Mouse (Mus musculus) hindbrain, postnatal 0 days (tissue): ENCODE data around the gene Rsu1. TPM values are rescaled to one million over a fixed set of nuclear protein-coding genes. Genes with fewer than 3 reads are reported as not detected.

Source experiments
- ATAC-seq: fragments of 200-750 bp; cut with Nextera tagmentation; 2 replicates; pipeline ENCODE4 v1.8.0; 2017; ENCODE audit warnings: mild to moderate bottlenecking, moderate TSS enrichment, moderate library complexity
- DNase-seq: peaks from one replicate; pipeline ENCODE4 v3.0.0-alpha.2; 2015; ENCODE audit warnings: low spot score
- H3K27ac ChIP-seq: fragments of 300-500 bp; sonication (generic); 2 replicates; pipeline ENCODE4 v1.5.1; 2014; ENCODE audit warnings: mild to moderate bottlenecking
- H3K27me3 ChIP-seq: fragments of 300-500 bp; sonication (generic); 2 replicates; pipeline ENCODE4 v1.6.1; 2014; ENCODE audit warnings: low read length, mixed read lengths; ENCODE audit not compliant: insufficient read depth
- H3K36me3 ChIP-seq: fragments of 300-500 bp; sonication (generic); 2 replicates; pipeline ENCODE4 v1.6.1; 2014; ENCODE audit warnings: low read length, mixed read lengths; ENCODE audit not compliant: insufficient read depth
- H3K4me1 ChIP-seq: fragments of 300-500 bp; sonication (generic); 2 replicates; pipeline ENCODE4 v1.6.1; 2014; ENCODE audit warnings: antibody characterized with exemption, low read length, mixed read lengths; ENCODE audit not compliant: insufficient read depth
- H3K4me2 ChIP-seq: fragments of 300-500 bp; sonication (generic); 2 replicates; pipeline ENCODE4 v1.6.1; 2014; ENCODE audit warnings: low read depth, mild to moderate bottlenecking, low read length, moderate library complexity, mixed read lengths
- H3K4me3 ChIP-seq: fragments of 300-500 bp; sonication (generic); 2 replicates; pipeline ENCODE4 v1.5.1; 2014; ENCODE audit warnings: low read length
- H3K9ac ChIP-seq: fragments of 300-500 bp; sonication (generic); replicated peaks from 2 replicates; pipeline ENCODE4 v1.6.1; 2014; ENCODE audit warnings: mild to moderate bottlenecking, low read length, moderate library complexity, mixed read lengths
- H3K9me3 ChIP-seq: fragments of 300-500 bp; sonication (generic); 2 replicates; pipeline ENCODE4 v1.6.1; 2016; ENCODE audit warnings: low read length, mixed read lengths
- CTCF ChIP-seq: IDR thresholded peaks from 2 replicates; pipeline ENCODE4 v1.5.1; 2016; ENCODE audit warnings: antibody characterized with exemption, control low read depth, low read depth
- WGBS: fragments of 180-500 bp; shearing (Covaris S2); extraction: QIAGEN DNeasy Blood & Tissue Kit; methylation state at CpG from one replicate; pipeline ENCODE4 v1.1.7; 2014; 5-methylcytosine and 5-hydroxymethylcytosine counted together
- polyA plus RNA-seq: library from polyadenylated mRNA; unstranded; fragments of >200 nt; fragmentation: Nextera tagmentation; extraction: Ambion mirVana; gene quantifications from 2 replicates; pipeline ENCODE4 v1.2.1, GENCODE M21; 2015
- total RNA-seq: library from RNA; depleted of rRNA; stranded (reverse); fragments of >200 nt; gene quantifications from 2 replicates; pipeline ENCODE4 v1.2.3, GENCODE M21; 2014

Rsu1 gene
- total and polyA plus RNA-seq, 2 experiments from 2014 or later = 95.7 to 98.6 TPM

GRCm38 (mm10) chr2:13120461-13120860, 150.8 kb downstream of the Rsu1 start:
- TF ChIP-seq CTCF = no peak
- DNase-seq (no peak), ATAC-seq (no peak)
- Histone ChIP-seq H3K4me1 (no peaks in the 10 kb centered on the region), H3K27me3 (no peaks in the 10 kb centered on the region), H3K4me2 (no peak overlapping the region), H3K4me3 (no peak overlapping the region), H3K9me3 (no peaks in the 10 kb centered on the region), H3K27ac (no peak overlapping the region), H3K9ac (no peak overlapping the region), H3K36me3 (no peaks in the 10 kb centered on the region)
- 85% methylated on average over 5 of the region's 5 CpGs for WGBS

GRCm38 (mm10) chr2:13117896-13118295, 153.3 kb downstream of the Rsu1 start:
- ATAC-seq = no peak
- no peak for DNase-seq
- WGBS = 71% methylated on average over 4 of the region's 4 CpGs

GRCm38 (mm10) chr2:13106531-13106930, 164.7 kb downstream of the Rsu1 start:
- no peaks in the 10 kb centered on the region for H3K36me3 ChIP-seq
- H3K4me3 ChIP-seq = no peak overlapping the region
- DNase-seq (no peak), ATAC-seq (no peak)
- H3K9me3 ChIP-seq = no peaks in the 10 kb centered on the region
- TF ChIP-seq CTCF = no peak
- H3K4me2 ChIP-seq = no peak overlapping the region
- WGBS = 13% methylated on average over 4 of the region's 4 CpGs
- no peak overlapping the region for H3K27ac ChIP-seq
- H3K27me3 ChIP-seq = no peaks in the 10 kb centered on the region
- no peaks in the 10 kb centered on the region for H3K4me1 ChIP-seq
- no peak overlapping the region for H3K9ac ChIP-seq

More at GRCm38 (mm10) chr2:13117896-13118295, 153.3 kb downstream of the Rsu1 start:
- Histone ChIP-seq H3K9me3 (no peaks in the 10 kb centered on the region), H3K4me3 (no peak overlapping the region), H3K9ac (no peak overlapping the region), H3K4me2 (no peak overlapping the region), H3K27me3 (no peaks in the 10 kb centered on the region), H3K4me1 (no peaks in the 10 kb centered on the region), H3K36me3 (no peaks in the 10 kb centered on the region), H3K27ac (no peak overlapping the region)
- TF ChIP-seq CTCF = no peak

GRCm38 (mm10) chr2:13104388-13104787, 166.8 kb downstream of the Rsu1 start:
- no peaks in the 10 kb centered on the region for H3K9me3 ChIP-seq
- ATAC-seq (no peak), DNase-seq (no peak)
- H3K27ac ChIP-seq = no peak overlapping the region
- no peaks in the 10 kb centered on the region for H3K4me1 ChIP-seq
- WGBS = 55% methylated on average over 2 of the region's 2 CpGs
- no peaks in the 10 kb centered on the region for H3K27me3 ChIP-seq
- H3K4me3 ChIP-seq = no peak overlapping the region
- H3K9ac ChIP-seq = no peak overlapping the region
- TF ChIP-seq CTCF = no peak
- no peak overlapping the region for H3K4me2 ChIP-seq
- H3K36me3 ChIP-seq = no peaks in the 10 kb centered on the region

GRCm38 (mm10) chr2:13103797-13104200, 167.4 kb downstream of the Rsu1 start:
- Histone ChIP-seq H3K36me3 (no peaks in the 10 kb centered on the region), H3K27ac (no peak overlapping the region), H3K9me3 (no peaks in the 10 kb centered on the region), H3K9ac (no peak overlapping the region), H3K4me3 (no peak overlapping the region), H3K27me3 (no peaks in the 10 kb centered on the region), H3K4me1 (no peaks in the 10 kb centered on the region), H3K4me2 (no peak overlapping the region)
- WGBS = 73% methylated on average over 7 of the region's 7 CpGs
- DNase-seq = no peak
- ATAC-seq = no peak
- no peak for TF ChIP-seq CTCF

GRCm38 (mm10) chr2:13094045-13094444, 177.2 kb downstream of the Rsu1 start:
- H3K27me3 ChIP-seq = no peaks in the 10 kb centered on the region
- no peak overlapping the region for H3K27ac ChIP-seq
- no peak overlapping the region for H3K4me2 ChIP-seq
- no peak overlapping the region for H3K9ac ChIP-seq
- H3K9me3 ChIP-seq = no peaks in the 10 kb centered on the region
- no peak for ATAC-seq
- H3K4me1 ChIP-seq = no peaks in the 10 kb centered on the region
- 89% methylated on average over 5 of the region's 5 CpGs for WGBS
- H3K36me3 ChIP-seq = no peaks in the 10 kb centered on the region
- no peak for TF ChIP-seq CTCF
- DNase-seq = no peak
- H3K4me3 ChIP-seq = no peak overlapping the region

- no peak for DNase-seq
Observed at GRCm38 (mm10) chr2:13093570-13093969, 177.6 kb downstream of the Rsu1 start.

More at GRCm38 (mm10) chr2:13093570-13093969, 177.6 kb downstream of the Rsu1 start:
- no peak overlapping the region for H3K9ac ChIP-seq
- TF ChIP-seq CTCF = no peak
- no peaks in the 10 kb centered on the region for H3K4me1 ChIP-seq
- no peak overlapping the region for H3K4me2 ChIP-seq
- no peaks in the 10 kb centered on the region for H3K9me3 ChIP-seq
- H3K27ac ChIP-seq = no peak overlapping the region
- no peak overlapping the region for H3K4me3 ChIP-seq
- H3K36me3 ChIP-seq = no peaks in the 10 kb centered on the region
- no peaks in the 10 kb centered on the region for H3K27me3 ChIP-seq
- 78% methylated on average over 1 of the region's 1 CpGs for WGBS
- no peak for ATAC-seq
